Mouse (Mus musculus): ENCODE results near the gene Rpn2. TPM values are rescaled to one million over a fixed set of nuclear protein-coding genes. Genes with fewer than 3 reads are reported as not detected.
A peak's percentile ranks its signal among the peaks of the same experiment; 100 is the strongest.

The Rpn2 gene
- polyA plus RNA-seq, 1 experiment from 2014 or later = 269 TPM

DNA sequence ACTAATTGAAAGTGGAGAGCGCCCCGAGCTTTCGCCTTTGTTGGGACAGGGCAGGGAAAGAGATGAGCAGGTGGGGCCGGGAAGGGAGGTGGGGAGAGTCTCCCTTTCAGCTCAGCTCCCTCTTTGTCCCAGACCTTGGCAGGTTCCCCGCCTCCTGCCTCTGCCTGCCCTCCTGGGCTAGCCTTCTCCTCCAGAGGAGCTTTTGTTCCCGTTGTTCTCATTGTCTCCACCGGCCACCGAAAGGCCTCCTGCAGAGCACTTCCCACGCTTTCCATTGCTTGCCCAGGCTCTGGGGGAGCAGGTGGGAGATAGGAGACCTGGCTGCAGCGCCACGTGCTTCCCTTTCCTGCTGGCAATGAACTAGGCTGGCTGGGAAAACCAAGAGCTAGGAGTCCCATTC is 49.8 kb downstream of the Rpn2 start:
- Histone ChIP-seq H3K4me1 (ENCODE audit: control insufficient read depth, insufficient read depth, low read length) (no peaks in the 10 kb centered on the region), H3K36me3 (ENCODE audit: control insufficient read depth, insufficient read depth, low read length) (peaks cover 10% of the 10 kb centered on the region; the same call in 1 of the 2 replicates), H3K9me3 (ENCODE audit: control insufficient read depth, low read length) (no peaks in the 10 kb centered on the region), H3K4me2 (ENCODE audit: low read depth, severe bottlenecking) (no peak overlapping the region), H3K9ac (ENCODE audit: low read length) (no peak overlapping the region), H3K4me3 (ENCODE audit: low read depth, low read length) (no peak overlapping the region), H3K27me3 (ENCODE audit: control insufficient read depth, insufficient read depth, low read length) (no peaks in the 10 kb centered on the region), H3K27ac (replicated peaks; ENCODE audit: low read depth, low read length) (no peak overlapping the region)
- DNase-seq (ENCODE audit: low spot score) = no peak
- 37% methylated on average over 11 of the region's 11 CpGs for WGBS
- ATAC-seq (ENCODE audit: insufficient number of reproducible peaks, low FRiP score, low TSS enrichment, low read depth) = no peak

DNA sequence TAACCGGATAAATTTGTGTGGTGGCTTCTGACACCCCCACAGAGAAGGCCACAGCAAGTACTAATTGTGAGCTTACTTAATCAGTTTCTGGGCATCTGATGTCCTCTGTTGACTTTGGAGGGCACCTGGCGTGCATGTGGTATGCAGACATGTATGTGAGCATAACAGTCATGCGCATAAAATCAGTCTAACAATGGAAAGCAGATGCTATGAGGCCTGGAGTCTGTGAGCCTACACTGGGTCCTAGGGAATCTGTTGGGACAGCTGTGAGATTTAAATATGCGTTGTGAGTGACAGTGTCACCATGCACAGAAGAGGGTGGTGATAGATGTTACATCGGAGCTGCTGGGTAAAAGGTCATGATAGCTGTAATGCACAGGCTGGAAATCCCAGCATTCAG is 53.2 kb downstream of the Rpn2 start:
- H3K9me3 ChIP-seq (ENCODE audit: control insufficient read depth, low read length) = no peaks in the 10 kb centered on the region
- no peak overlapping the region for H3K4me3 ChIP-seq (ENCODE audit: low read depth, low read length)
- H3K27ac ChIP-seq (replicated peaks; ENCODE audit: low read depth, low read length) = no peak overlapping the region
- H3K4me1 ChIP-seq (ENCODE audit: control insufficient read depth, insufficient read depth, low read length) = no peaks in the 10 kb centered on the region
- H3K9ac ChIP-seq (ENCODE audit: low read length) = no peak overlapping the region
- H3K36me3 ChIP-seq (ENCODE audit: control insufficient read depth, insufficient read depth, low read length) = no peaks in the 10 kb centered on the region; the same call in 1 of the 2 replicates
- ATAC-seq (ENCODE audit: insufficient number of reproducible peaks, low FRiP score, low TSS enrichment, low read depth) (no peak), DNase-seq (ENCODE audit: low spot score) (no peak)
- H3K27me3 ChIP-seq (ENCODE audit: control insufficient read depth, insufficient read depth, low read length) = no peaks in the 10 kb centered on the region
- no peak overlapping the region for H3K4me2 ChIP-seq (ENCODE audit: low read depth, severe bottlenecking)
- WGBS = 82% methylated on average over 5 of the region's 5 CpGs

DNA sequence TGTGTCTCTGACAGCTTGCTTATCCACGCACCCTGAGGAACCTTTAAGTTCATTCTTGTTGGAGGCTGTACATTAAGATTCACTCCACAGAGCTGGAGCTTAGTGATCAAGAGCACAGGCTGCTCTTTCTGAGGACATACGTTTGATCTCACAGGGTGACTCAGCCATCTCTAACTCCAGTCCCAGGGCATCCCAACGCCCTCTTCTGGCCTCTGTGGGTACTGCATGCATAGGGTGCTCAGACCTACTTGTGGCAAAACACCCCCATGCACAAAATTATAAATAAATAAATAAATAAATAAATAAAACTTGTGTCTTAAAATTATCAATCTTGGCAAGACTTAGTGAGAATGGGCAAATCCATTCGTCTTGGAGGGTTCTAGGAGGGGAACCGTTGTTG is 59.8 kb downstream of the Rpn2 start:
- H3K9me3 ChIP-seq (ENCODE audit: control insufficient read depth, low read length) = no peaks in the 10 kb centered on the region
- H3K4me2 ChIP-seq (ENCODE audit: low read depth, severe bottlenecking) = no peak overlapping the region
- no peak overlapping the region for H3K9ac ChIP-seq (ENCODE audit: low read length)
- ATAC-seq (ENCODE audit: insufficient number of reproducible peaks, low FRiP score, low TSS enrichment, low read depth) (no peak), DNase-seq (ENCODE audit: low spot score) (peak; percentile 78)
- no peak overlapping the region for H3K4me3 ChIP-seq (ENCODE audit: low read depth, low read length)
- no peaks in the 10 kb centered on the region for H3K36me3 ChIP-seq (ENCODE audit: control insufficient read depth, insufficient read depth, low read length)
- WGBS = 40% methylated on average over 5 of the region's 5 CpGs
- H3K27ac ChIP-seq (replicated peaks; ENCODE audit: low read depth, low read length) = no peak overlapping the region
- no peaks in the 10 kb centered on the region for H3K27me3 ChIP-seq (ENCODE audit: control insufficient read depth, insufficient read depth, low read length)
- peaks cover 6% of the 10 kb centered on the region; the same call in 1 of the 2 replicates for H3K4me1 ChIP-seq (ENCODE audit: control insufficient read depth, insufficient read depth, low read length)

DNA sequence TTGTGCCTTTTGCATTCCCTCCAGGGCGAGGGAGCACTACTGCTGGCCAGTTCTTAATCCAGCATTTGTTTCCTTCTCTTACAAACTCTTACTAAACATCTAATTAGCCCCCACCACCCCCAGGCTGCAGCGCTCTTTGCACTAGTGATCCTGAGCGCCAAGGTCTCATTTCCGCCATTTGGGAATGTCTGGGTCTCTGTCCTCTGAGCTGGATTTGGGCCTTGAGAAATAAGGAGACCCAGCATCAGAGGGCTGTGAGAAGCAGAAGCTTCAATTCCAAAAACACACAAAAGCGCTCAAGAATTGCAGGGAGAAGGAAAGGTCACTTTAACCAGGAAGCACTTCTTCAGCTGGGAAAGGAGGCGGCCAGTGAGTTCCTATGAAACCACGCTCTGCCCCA is 60.7 kb downstream of the Rpn2 start:
- H3K4me3 ChIP-seq (ENCODE audit: low read depth, low read length) = no peak overlapping the region
- H3K27me3 ChIP-seq (ENCODE audit: control insufficient read depth, insufficient read depth, low read length) = no peaks in the 10 kb centered on the region
- H3K36me3 ChIP-seq (ENCODE audit: control insufficient read depth, insufficient read depth, low read length) = no peaks in the 10 kb centered on the region
- no peaks in the 10 kb centered on the region for H3K9me3 ChIP-seq (ENCODE audit: control insufficient read depth, low read length)
- 91% methylated on average over 7 of the region's 7 CpGs for WGBS
- no peak for DNase-seq (ENCODE audit: low spot score)
- H3K4me2 ChIP-seq (ENCODE audit: low read depth, severe bottlenecking) = no peak overlapping the region
- H3K9ac ChIP-seq (ENCODE audit: low read length) = no peak overlapping the region
- peaks cover 6% of the 10 kb centered on the region; the same call in 1 of the 2 replicates for H3K4me1 ChIP-seq (ENCODE audit: control insufficient read depth, insufficient read depth, low read length)
- no peak overlapping the region for H3K27ac ChIP-seq (replicated peaks; ENCODE audit: low read depth, low read length)
- ATAC-seq (ENCODE audit: insufficient number of reproducible peaks, low FRiP score, low TSS enrichment, low read depth) = no peak

DNA sequence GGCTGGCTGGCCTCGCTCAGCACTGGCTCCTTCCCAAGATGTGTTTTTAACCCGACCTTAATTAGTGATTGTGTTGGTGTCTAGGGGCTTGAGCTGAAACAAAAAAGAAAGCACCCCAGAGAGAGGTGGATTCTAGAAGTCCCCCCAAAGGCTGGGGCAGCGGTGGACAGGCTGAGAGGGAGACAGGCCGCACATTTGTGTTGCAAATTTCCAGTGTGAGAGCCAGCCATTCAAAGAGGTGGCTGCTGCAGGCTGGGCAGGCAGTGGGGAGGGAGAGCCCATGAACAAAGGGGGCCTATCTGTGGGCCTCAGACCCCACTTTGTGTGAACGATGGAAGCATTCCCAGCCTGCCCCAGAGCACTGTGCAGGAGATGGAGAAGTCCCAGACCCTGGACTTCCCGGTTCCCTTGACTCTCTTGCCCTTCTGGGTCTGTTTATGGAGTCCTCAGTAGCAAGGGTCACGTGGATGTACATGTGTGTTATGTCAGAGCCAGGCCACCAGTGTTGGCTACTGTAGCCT is 61.5 kb downstream of the Rpn2 start:
- H3K4me2 ChIP-seq (ENCODE audit: low read depth, severe bottlenecking) = no peak overlapping the region
- DNase-seq (ENCODE audit: low spot score) (no peak), ATAC-seq (ENCODE audit: insufficient number of reproducible peaks, low FRiP score, low TSS enrichment, low read depth) (no peak)
- no peaks in the 10 kb centered on the region for H3K36me3 ChIP-seq (ENCODE audit: control insufficient read depth, insufficient read depth, low read length)
- H3K9me3 ChIP-seq (ENCODE audit: control insufficient read depth, low read length) = no peaks in the 10 kb centered on the region
- peak overlapping the region; percentile 34; the same call in 1 of the 2 replicates for H3K9ac ChIP-seq (ENCODE audit: low read length)
- peak overlapping the region; percentile 62 for H3K27ac ChIP-seq (replicated peaks; ENCODE audit: low read depth, low read length)
- no peaks in the 10 kb centered on the region for H3K27me3 ChIP-seq (ENCODE audit: control insufficient read depth, insufficient read depth, low read length)
- peaks cover 6% of the 10 kb centered on the region; the same call in 1 of the 2 replicates for H3K4me1 ChIP-seq (ENCODE audit: control insufficient read depth, insufficient read depth, low read length)
- 42% methylated on average over 7 of the region's 7 CpGs for WGBS
- H3K4me3 ChIP-seq (ENCODE audit: low read depth, low read length) = no peak overlapping the region

DNA sequence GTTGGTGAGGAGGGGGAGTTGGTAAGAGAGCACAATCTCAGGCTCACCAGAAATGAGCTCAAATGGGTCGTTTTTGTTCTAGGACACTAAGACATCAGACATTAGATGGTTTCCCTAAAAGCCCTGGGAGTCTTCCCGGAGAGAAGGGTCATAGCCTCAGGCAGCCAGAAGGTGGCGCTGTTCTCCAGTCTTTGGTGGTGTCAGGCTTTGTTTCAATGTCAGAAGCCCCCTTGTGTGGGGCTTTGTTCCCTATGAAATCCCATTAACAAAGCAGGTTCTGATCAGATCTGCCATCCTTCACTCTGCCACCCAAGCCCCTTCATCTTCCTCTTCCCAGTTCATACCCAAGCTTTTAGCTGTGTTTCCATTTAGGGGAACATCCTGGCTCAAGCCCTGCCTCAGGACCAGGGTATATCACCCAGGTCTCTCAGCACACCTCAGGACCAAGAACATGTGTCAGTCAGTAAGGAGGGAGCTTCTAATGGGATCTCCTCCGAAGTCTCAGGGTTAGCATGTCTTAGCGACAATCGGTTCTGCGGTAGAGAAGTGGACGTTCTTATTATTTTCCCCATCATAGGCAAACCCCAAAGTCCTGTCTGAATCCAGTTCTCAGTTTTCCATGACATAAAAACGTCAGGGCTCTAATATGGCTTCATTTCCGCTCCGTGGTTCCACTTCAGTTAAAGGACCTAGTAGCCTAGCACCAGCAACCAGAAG is 62.9 kb downstream of the Rpn2 start:
- peak overlapping the region; percentile 52 for H3K9ac ChIP-seq (ENCODE audit: low read length)

DNA sequence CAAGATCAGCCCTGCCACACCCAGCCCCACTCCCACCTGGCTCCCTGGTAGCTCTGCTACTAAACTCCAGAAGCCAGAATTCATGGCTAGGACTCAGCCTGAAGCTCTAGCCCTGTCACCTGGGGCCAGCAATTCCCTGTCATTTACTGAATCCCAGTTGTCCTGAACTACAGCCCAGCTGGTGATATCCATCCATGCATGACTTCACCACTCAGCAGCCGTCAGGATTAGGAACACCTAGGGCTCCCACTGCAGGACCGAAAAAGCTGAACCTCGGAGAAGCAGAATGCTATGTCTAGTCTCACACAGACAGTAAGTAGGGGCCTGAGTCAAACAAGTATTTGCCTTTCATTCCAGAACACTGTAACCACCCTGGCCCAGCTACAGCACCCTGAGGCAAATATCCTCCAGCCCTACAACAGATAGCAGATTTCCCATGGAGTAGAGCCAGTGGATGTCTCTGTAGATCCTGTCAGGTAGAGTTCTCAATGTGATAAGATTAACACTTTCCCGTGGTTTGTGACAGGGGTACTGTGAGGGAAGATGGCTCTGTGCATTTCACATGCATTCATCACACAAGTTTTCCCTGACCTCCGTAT is 63.6 kb downstream of the Rpn2 start:
- Histone ChIP-seq H3K9ac (ENCODE audit: low read length) (no peak overlapping the region), H3K27me3 (ENCODE audit: control insufficient read depth, insufficient read depth, low read length) (no peaks in the 10 kb centered on the region), H3K4me1 (ENCODE audit: control insufficient read depth, insufficient read depth, low read length) (peaks cover 6% of the 10 kb centered on the region; the same call in 1 of the 2 replicates), H3K4me3 (ENCODE audit: low read depth, low read length) (no peak overlapping the region), H3K27ac (replicated peaks; ENCODE audit: low read depth, low read length) (no peak overlapping the region), H3K4me2 (ENCODE audit: low read depth, severe bottlenecking) (no peak overlapping the region), H3K36me3 (ENCODE audit: control insufficient read depth, insufficient read depth, low read length) (no peaks in the 10 kb centered on the region), H3K9me3 (ENCODE audit: control insufficient read depth, low read length) (no peaks in the 10 kb centered on the region)
- WGBS = 63% methylated on average over 5 of the region's 5 CpGs
- DNase-seq (ENCODE audit: low spot score) (no peak), ATAC-seq (ENCODE audit: insufficient number of reproducible peaks, low FRiP score, low TSS enrichment, low read depth) (no peak)

More for the DNA sequence above, 62.9 kb downstream of the Rpn2 start:
- no peaks in the 10 kb centered on the region for H3K27me3 ChIP-seq (ENCODE audit: control insufficient read depth, insufficient read depth, low read length)
- no peak overlapping the region for H3K27ac ChIP-seq (replicated peaks; ENCODE audit: low read depth, low read length)
- H3K4me3 ChIP-seq (ENCODE audit: low read depth, low read length) = no peak overlapping the region
- ATAC-seq (ENCODE audit: insufficient number of reproducible peaks, low FRiP score, low TSS enrichment, low read depth) = peak; percentile 18; the same call in 1 of the 2 replicates
- H3K4me2 ChIP-seq (ENCODE audit: low read depth, severe bottlenecking) = no peak overlapping the region
- peak; percentile 91 for DNase-seq (ENCODE audit: low spot score)
- H3K9me3 ChIP-seq (ENCODE audit: control insufficient read depth, low read length) = no peaks in the 10 kb centered on the region
- peaks cover 6% of the 10 kb centered on the region; the same call in 1 of the 2 replicates for H3K4me1 ChIP-seq (ENCODE audit: control insufficient read depth, insufficient read depth, low read length)
- WGBS = 43% methylated on average over 11 of the region's 11 CpGs
- no peaks in the 10 kb centered on the region for H3K36me3 ChIP-seq (ENCODE audit: control insufficient read depth, insufficient read depth, low read length)

DNA sequence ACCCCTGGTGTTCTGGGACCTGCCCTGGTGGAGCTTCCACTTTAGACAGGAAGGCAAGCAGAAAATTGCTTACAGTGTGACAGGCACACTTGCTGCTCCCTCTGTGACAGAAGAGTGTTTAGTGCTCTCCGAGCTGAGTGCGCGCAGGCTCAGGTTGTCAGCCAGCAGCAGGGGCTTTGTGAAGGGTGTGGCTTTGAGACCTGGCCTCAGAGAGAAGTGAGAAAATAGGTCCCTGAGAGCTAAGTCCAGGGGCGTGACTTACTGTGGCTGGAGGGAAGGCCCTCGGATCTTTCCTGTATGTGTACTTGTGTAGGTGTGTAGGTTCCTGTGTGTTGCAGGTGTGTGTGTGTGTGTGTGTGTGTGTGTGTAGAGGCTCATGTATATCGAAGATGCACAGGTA is 64.5 kb downstream of the Rpn2 start:
- Histone ChIP-seq H3K27me3 (ENCODE audit: control insufficient read depth, insufficient read depth, low read length) (no peaks in the 10 kb centered on the region), H3K4me2 (ENCODE audit: low read depth, severe bottlenecking) (no peak overlapping the region), H3K4me3 (ENCODE audit: low read depth, low read length) (no peak overlapping the region), H3K4me1 (ENCODE audit: control insufficient read depth, insufficient read depth, low read length) (peaks cover 6% of the 10 kb centered on the region; the same call in 1 of the 2 replicates), H3K36me3 (ENCODE audit: control insufficient read depth, insufficient read depth, low read length) (no peaks in the 10 kb centered on the region), H3K9ac (ENCODE audit: low read length) (no peak overlapping the region), H3K9me3 (ENCODE audit: control insufficient read depth, low read length) (no peaks in the 10 kb centered on the region), H3K27ac (replicated peaks; ENCODE audit: low read depth, low read length) (no peak overlapping the region)
- no peak for DNase-seq (ENCODE audit: low spot score)
- WGBS = 71% methylated on average over 6 of the region's 6 CpGs
- ATAC-seq (ENCODE audit: insufficient number of reproducible peaks, low FRiP score, low TSS enrichment, low read depth) = no peak

Measured in limb, embryonic 11.5 days (tissue).